Mouse (Mus musculus) intestine, postnatal 0 days (tissue): ENCODE data around the gene Ripor1. TPM values are rescaled to one million over a fixed set of nuclear protein-coding genes. Genes with fewer than 3 reads are reported as not detected.

Source experiments
- ATAC-seq: fragments of 200-750 bp; cut with Nextera tagmentation; 2 replicates; pipeline ENCODE4 v1.8.0; 2017; ENCODE audit warnings: mild to moderate bottlenecking, moderate TSS enrichment, moderate library complexity
- H3K27ac ChIP-seq: fragments of 300-500 bp; sonication (generic); 2 replicates; pipeline ENCODE4 v1.5.1; 2014; ENCODE audit warnings: mild to moderate bottlenecking, low read depth, low read length, moderate library complexity
- H3K27me3 ChIP-seq: fragments of 300-500 bp; sonication (generic); replicated peaks from 2 replicates; pipeline ENCODE4 v1.6.1; 2014; ENCODE audit warnings: low read length, mixed read lengths; ENCODE audit not compliant: control insufficient read depth, insufficient read depth
- H3K36me3 ChIP-seq: fragments of 300-500 bp; sonication (generic); 2 replicates; pipeline ENCODE4 v1.6.1; 2014; ENCODE audit warnings: mild to moderate bottlenecking, moderate library complexity; ENCODE audit not compliant: control insufficient read depth, insufficient read depth
- H3K4me1 ChIP-seq: fragments of 300-500 bp; sonication (generic); replicated peaks from 2 replicates; pipeline ENCODE4 v1.6.1; 2014; ENCODE audit warnings: antibody characterized with exemption, low read length, mixed read lengths; ENCODE audit not compliant: control insufficient read depth, insufficient read depth
- H3K4me2 ChIP-seq: fragments of 300-500 bp; sonication (generic); replicated peaks from 2 replicates; pipeline ENCODE4 v1.6.1; 2014; ENCODE audit warnings: low read depth, mild to moderate bottlenecking, moderate library complexity
- H3K4me3 ChIP-seq: fragments of 300-500 bp; sonication (generic); 2 replicates; pipeline ENCODE4 v1.5.1; 2014; ENCODE audit warnings: low read depth, low read length
- H3K9ac ChIP-seq: fragments of 300-500 bp; sonication (generic); 2 replicates; pipeline ENCODE4 v1.6.1; 2014; ENCODE audit warnings: mild to moderate bottlenecking, low read depth, low read length
- H3K9me3 ChIP-seq: fragments of 300-500 bp; sonication (generic); 2 replicates; pipeline ENCODE4 v1.6.1; 2016; ENCODE audit warnings: mixed run types; ENCODE audit not compliant: control insufficient read depth
- CTCF ChIP-seq: sonication (generic); IDR thresholded peaks from 2 replicates; pipeline ENCODE4 v1.5.1; 2016; ENCODE audit warnings: low read depth, mild to moderate bottlenecking, control low read depth, antibody characterized with exemption, moderate library complexity
- WGBS: fragments of 180-500 bp; shearing (Covaris S2); extraction: QIAGEN DNeasy Blood & Tissue Kit; methylation state at CpG from one replicate; pipeline ENCODE4 v1.1.7; 2014; 5-methylcytosine and 5-hydroxymethylcytosine counted together
- microRNA counts: library from miRNA; unstranded; fragments of <30 nt; microRNA quantifications from one replicate; lab custom pipeline; 2016
- microRNA-seq: library from miRNA; unstranded; fragments of <30 nt; microRNA quantifications from one replicate; pipeline ENCODE4, GENCODE M21; 2016
- polyA plus RNA-seq: library from polyadenylated mRNA; unstranded; fragments of >200 nt; fragmentation: Nextera tagmentation; extraction: Ambion mirVana; gene quantifications from 2 replicates; pipeline ENCODE4 v1.2.1, GENCODE M21; 2015

Gene Ripor1
- polyA plus RNA-seq, 1 experiment from 2014 or later: 10.3 TPM

DNA sequence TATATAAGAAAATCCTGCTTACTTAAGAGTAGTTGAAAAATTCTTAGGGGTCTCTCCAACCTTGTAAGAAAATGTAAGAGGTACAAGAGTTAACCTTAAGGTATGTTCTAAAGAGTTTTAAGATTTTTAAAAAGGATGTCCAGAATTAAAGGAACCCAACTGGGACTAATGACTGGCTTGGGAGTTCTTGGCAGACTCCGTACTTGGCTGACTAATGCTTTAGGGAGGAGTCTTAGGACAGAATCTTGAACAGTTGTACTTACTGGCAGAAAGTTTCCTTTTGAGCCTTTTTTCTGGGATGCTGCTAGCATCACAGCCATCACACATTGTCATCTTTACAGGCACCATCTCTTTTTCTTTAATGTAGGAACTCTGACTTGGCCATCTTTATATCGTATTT lies 35.5 kb downstream of the Ripor1 start:
- Histone ChIP-seq H3K4me3 (no peak overlapping the region), H3K4me2 (no peak overlapping the region), H3K27me3 (no peaks in the 10 kb centered on the region), H3K9me3 (no peaks in the 10 kb centered on the region), H3K36me3 (peaks cover 12% of the 10 kb centered on the region), H3K27ac (no peak overlapping the region), H3K4me1 (no peaks in the 10 kb centered on the region), H3K9ac (no peak overlapping the region)
- no peak for ATAC-seq
- WGBS: 65% methylated on average over 2 of the region's 2 CpGs
- no peak for TF ChIP-seq CTCF

GRCm38 (mm10) chr8:105645205-105645604 lies 40.1 kb downstream of the Ripor1 start:
- H3K4me1 ChIP-seq: no peaks in the 10 kb centered on the region
- H3K27me3 ChIP-seq: no peaks in the 10 kb centered on the region
- 90% methylated on average over 1 of the region's 1 CpGs for WGBS
- ATAC-seq: no peak
- H3K36me3 ChIP-seq: peaks cover 22% of the 10 kb centered on the region
- H3K9ac ChIP-seq: no peak overlapping the region
- H3K4me3 ChIP-seq: no peak overlapping the region
- H3K9me3 ChIP-seq: no peaks in the 10 kb centered on the region
- no peak for TF ChIP-seq CTCF
- no peak overlapping the region for H3K27ac ChIP-seq
- no peak overlapping the region for H3K4me2 ChIP-seq

DNA sequence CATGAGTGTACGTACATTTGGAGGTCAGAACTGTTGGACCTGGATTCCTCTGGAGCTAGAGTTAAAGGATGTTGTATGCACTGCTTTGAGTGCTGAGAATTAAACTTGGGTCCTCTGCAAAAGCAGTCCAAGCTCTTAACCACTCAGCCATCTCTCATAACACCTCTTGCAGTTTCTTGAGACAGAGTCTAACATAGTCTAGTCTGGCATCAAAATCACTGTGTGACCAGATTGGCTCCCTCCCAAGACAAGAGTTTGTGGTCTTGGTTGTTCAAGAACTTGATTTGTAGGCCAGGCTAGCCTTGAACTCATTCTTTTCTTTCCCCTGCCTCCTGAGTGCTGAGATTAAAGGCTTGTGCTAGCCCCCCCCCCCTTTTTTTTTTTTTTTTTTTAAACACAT lies 43.9 kb downstream of the Ripor1 start:
- TF ChIP-seq CTCF: no peak
- Histone ChIP-seq H3K27ac (no peak overlapping the region), H3K9ac (no peak overlapping the region), H3K27me3 (no peaks in the 10 kb centered on the region), H3K4me3 (no peak overlapping the region), H3K9me3 (no peaks in the 10 kb centered on the region), H3K4me2 (no peak overlapping the region), H3K36me3 (peaks cover 28% of the 10 kb centered on the region; the same call in 1 of the 2 replicates), H3K4me1 (0 out of 2 replicates have a peak, but pooled peaks cover 3% of the 10 kb centered on the region)
- no peak for ATAC-seq
- 96% methylated on average over 1 of the region's 1 CpGs for WGBS

- no peak overlapping the region for H3K4me3 ChIP-seq
- peaks cover 17% of the 10 kb centered on the region; the same call in 1 of the 2 replicates for H3K36me3 ChIP-seq
- H3K9me3 ChIP-seq: no peaks in the 10 kb centered on the region
- H3K4me2 ChIP-seq: no peak overlapping the region
- H3K9ac ChIP-seq: no peak overlapping the region
- no peak for TF ChIP-seq CTCF
- no peaks in the 10 kb centered on the region for H3K27me3 ChIP-seq
- H3K27ac ChIP-seq: no peak overlapping the region
- no peaks in the 10 kb centered on the region for H3K4me1 ChIP-seq
- ATAC-seq: no peak
These were observed 52.6 kb downstream of the Ripor1 start for GRCm38 (mm10) chr8:105657641-105658040.

DNA sequence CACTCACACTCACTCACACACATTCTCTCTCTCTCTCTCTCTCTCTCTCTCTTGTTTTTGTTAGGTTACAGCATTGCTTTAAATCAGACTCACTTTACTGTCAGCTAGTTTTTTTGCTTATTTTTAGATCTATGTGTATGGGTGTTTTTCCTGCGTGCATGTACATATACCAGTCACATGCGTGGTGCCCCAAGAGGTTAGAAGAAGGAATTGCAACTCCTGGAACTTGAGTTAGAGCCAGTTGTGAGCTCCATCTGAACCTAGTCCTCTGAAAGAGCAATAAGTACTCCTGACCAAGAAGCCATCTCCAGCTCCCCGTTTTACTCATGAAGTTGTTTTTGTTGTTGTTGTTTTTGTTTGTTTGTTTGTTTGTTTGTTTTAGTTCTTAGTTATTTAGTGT lies 56.1 kb downstream of the Ripor1 start:
- ATAC-seq: no peak
- Histone ChIP-seq H3K4me3 (no peak overlapping the region), H3K4me2 (no peak overlapping the region), H3K9ac (no peak overlapping the region), H3K4me1 (no peaks in the 10 kb centered on the region), H3K36me3 (peaks cover 32% of the 10 kb centered on the region), H3K9me3 (no peaks in the 10 kb centered on the region), H3K27ac (no peak overlapping the region), H3K27me3 (no peaks in the 10 kb centered on the region)
- peak; percentile 69 for TF ChIP-seq CTCF
- 72% methylated on average over 3 of the region's 3 CpGs for WGBS

MicroRNAs within 50 kb of the gene (microRNA counts, 519-probe panel; counts per million panel counts)
- microRNA mmu-miR-1966 (lab: Ali Mortazavi, UCI): 3,744 counts per million, percentile 49 among the panel's probes with 10 or more counts

Small RNA genes within 50 kb of the gene (microRNA-seq; reads per million reads assigned to microRNA genes)
- gene Mir1966: not detected

Other genes starting within 250 kb of the Ripor1 start
- gene Plekhg4, start 232.0 kb upstream of the Ripor1 start, polyA plus RNA-seq: 0.13 and 0.20 TPM in 2 replicates
- 0.07 and 0.13 TPM in 2 replicates for gene Kctd19, start 191.8 kb upstream of the Ripor1 start, polyA plus RNA-seq
- gene Lrrc36, start 191.7 kb upstream of the Ripor1 start, polyA plus RNA-seq: 0.10 and 0.20 TPM in 2 replicates
- gene Tppp3, start 133.7 kb upstream of the Ripor1 start, polyA plus RNA-seq: 67.9 and 78.5 TPM in 2 replicates
- 6.4 and 7.1 TPM in 2 replicates for gene Zdhhc1, start 108.4 kb upstream of the Ripor1 start, polyA plus RNA-seq
- 1.1 and 4.1 TPM in 2 replicates for gene Hsd11b2, start 86.5 kb upstream of the Ripor1 start, polyA plus RNA-seq
- 140 and 151 TPM in 2 replicates for gene Atp6v0d1, start 39.2 kb upstream of the Ripor1 start, polyA plus RNA-seq
- 42.2 and 44.7 TPM in 2 replicates for gene Ctcf, start 31.3 kb downstream of the Ripor1 start, polyA plus RNA-seq
- 0.43 and 1.1 TPM in 2 replicates for gene Agrp, start 32.1 kb downstream of the Ripor1 start, polyA plus RNA-seq
- gene Carmil2, start 81.0 kb downstream of the Ripor1 start, polyA plus RNA-seq: 0.73 and 0.77 TPM in 2 replicates
- gene Acd, start 95.8 kb downstream of the Ripor1 start, polyA plus RNA-seq: 35.4 and 35.5 TPM in 2 replicates
- gene Pard6a, start 95.9 kb downstream of the Ripor1 start, polyA plus RNA-seq: 8.8 and 9.7 TPM in 2 replicates
- not detected in 2 replicates for gene 4933405L10Rik, start 102.4 kb downstream of the Ripor1 start, polyA plus RNA-seq
- gene Enkd1, start 103.0 kb downstream of the Ripor1 start, polyA plus RNA-seq: 3.8 and 3.9 TPM in 2 replicates
- gene Gfod2, start 153.4 kb downstream of the Ripor1 start, polyA plus RNA-seq: 4.0 and 4.4 TPM in 2 replicates
- 4.1 and 4.6 TPM in 2 replicates for gene Ranbp10, start 222.1 kb downstream of the Ripor1 start, polyA plus RNA-seq
- not detected in 2 replicates for gene Tsnaxip1, start 222.5 kb downstream of the Ripor1 start, polyA plus RNA-seq
- 8.5 and 9.3 TPM in 2 replicates for gene Cenpt, start 248.0 kb downstream of the Ripor1 start, polyA plus RNA-seq
- gene Thap11, start 249.9 kb downstream of the Ripor1 start, polyA plus RNA-seq: 28.3 and 29.2 TPM in 2 replicates